Mouse (Mus musculus) lung, adult 2 months (tissue): ENCODE results near the gene Safb. TPM values are rescaled to one million over a fixed set of nuclear protein-coding genes. Genes with fewer than 3 reads are reported as not detected.

ENCODE experiments used
- DNase-seq: peaks from one replicate; pipeline ENCODE4 v3.0.0; 2022
- H3K4me1 ChIP-seq: fragments of 200-500 bp; 2 replicates; pipeline ENCODE4 v1.6.1; 2011; ENCODE audit warnings: low read length; ENCODE audit not compliant: control insufficient read depth, insufficient read depth
- H3K4me3 ChIP-seq: fragments of 200-500 bp; replicated peaks from 2 replicates; pipeline ENCODE3; 2011; ENCODE audit warnings: low read depth, mild to moderate bottlenecking, control low read depth, low read length; ENCODE audit errors: extremely low read depth
- CTCF ChIP-seq: fragments of 200-500 bp; IDR thresholded peaks from 2 replicates; pipeline ENCODE4 v1.5.1; 2011; ENCODE audit warnings: mild to moderate bottlenecking, low read length, control low read depth; ENCODE audit not compliant: insufficient read depth
- POLR2A ChIP-seq: fragments of 200-500 bp; IDR thresholded peaks from 2 replicates; pipeline ENCODE4 v1.6.1; 2011; ENCODE audit warnings: low read depth, mild to moderate bottlenecking, control low read depth, low read length, borderline replicate concordance; ENCODE audit errors: extremely low read depth
- WGBS: fragments of 180-500 bp; shearing (Covaris S2); methylation state at CpG from one replicate; pipeline ENCODE4 v1.1.7; 2018; 5-methylcytosine and 5-hydroxymethylcytosine counted together
- polyA plus RNA-seq: library from polyadenylated mRNA; depleted of rRNA; stranded (reverse); fragments of >200 nt; gene quantifications from 2 replicates; pipeline ENCODE4 v1.2.3, GENCODE M21; 2012

The Safb gene
- polyA plus RNA-seq, 1 experiment: 115 TPM

- TF ChIP-seq POLR2A (no peak), CTCF (no peak)
- H3K4me1 ChIP-seq: no peaks in the 10 kb centered on the region
- 62% methylated on average over 3 of the region's 3 CpGs for WGBS
- no peak overlapping the region for H3K4me3 ChIP-seq
- no peak for DNase-seq
Observed at GRCm38 (mm10) chr17:56559386-56559785, 25.2 kb upstream of the Safb start.

- no peak for DNase-seq
- 13% methylated on average over 1 of the region's 1 CpGs for WGBS
- H3K4me3 ChIP-seq: no peak overlapping the region
- H3K4me1 ChIP-seq: no peaks in the 10 kb centered on the region
- TF ChIP-seq POLR2A: no peak
- TF ChIP-seq CTCF: no peak
Observed at GRCm38 (mm10) chr17:56560131-56560530, 24.5 kb upstream of the Safb start.

DNA sequence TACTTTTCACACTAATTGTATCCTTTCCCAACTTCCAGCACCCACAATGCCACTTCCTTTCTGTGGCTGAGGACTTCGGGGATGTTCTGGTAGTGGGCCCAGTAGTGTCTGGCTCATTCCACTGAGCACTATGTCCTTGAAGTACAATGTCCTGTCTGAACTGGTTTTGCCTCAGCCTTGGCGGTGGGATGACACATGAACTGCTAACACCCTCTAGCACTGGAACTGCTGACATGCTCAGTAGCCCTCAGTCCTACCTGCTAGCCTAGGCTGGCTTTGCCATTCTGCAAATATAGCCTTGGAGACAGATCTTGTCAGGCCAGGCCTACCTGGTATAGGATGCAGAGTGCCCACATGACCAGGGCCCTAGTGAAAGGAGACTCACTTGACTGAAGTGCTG, 22.8 kb upstream of the Safb start:
- WGBS: 74% methylated on average over 2 of the region's 2 CpGs
- no peak for DNase-seq
- no peaks in the 10 kb centered on the region for H3K4me1 ChIP-seq
- no peak overlapping the region for H3K4me3 ChIP-seq
- TF ChIP-seq POLR2A (no peak), CTCF (no peak)

DNA sequence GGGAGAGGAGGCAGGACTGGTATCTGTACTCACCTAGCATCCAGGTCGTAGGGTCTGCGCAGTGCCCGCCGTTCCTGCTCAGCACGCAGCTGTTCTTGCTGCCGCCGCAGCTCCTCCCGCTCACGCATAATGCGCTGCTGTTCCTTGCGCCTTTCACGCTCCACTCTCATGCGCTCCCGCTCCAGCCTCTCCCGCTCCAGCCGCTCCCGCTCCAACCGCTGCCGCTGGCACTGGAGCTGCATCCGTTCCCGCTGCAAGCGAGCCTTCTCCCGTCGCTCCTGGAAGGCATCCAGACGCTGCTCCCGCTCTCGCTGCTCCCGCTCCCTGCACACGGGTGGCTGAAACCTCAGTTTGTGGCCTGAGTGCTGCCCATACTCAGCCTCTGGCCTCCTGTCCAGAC, 18.3 kb upstream of the Safb start:
- Histone ChIP-seq H3K4me3 (no peak overlapping the region), H3K4me1 (no peaks in the 10 kb centered on the region)
- TF ChIP-seq CTCF (no peak), POLR2A (no peak)
- no peak for DNase-seq
- WGBS: 90% methylated on average over 29 of the region's 29 CpGs

DNA sequence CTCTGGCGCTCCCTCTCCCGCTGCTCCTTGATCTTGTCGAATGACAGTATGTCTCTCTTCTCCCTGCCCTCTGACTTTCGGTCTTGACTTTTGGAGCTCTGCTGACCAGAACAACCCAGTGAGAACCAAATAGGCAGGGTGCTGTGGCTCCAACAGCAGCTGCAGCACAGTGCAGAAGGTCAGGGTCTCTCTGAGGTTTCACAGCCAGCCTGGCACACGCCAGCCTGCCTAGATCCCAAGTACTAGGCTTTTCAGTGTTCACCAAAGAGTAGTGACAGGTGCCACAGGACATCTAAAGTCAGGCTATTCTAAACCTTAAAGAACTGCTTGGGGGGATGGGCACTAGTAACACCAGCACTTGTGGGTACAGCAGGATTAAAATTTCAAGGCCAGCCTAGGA, 17.7 kb upstream of the Safb start:
- no peak for DNase-seq
- WGBS: 93% methylated on average over 5 of the region's 5 CpGs
- H3K4me1 ChIP-seq: no peaks in the 10 kb centered on the region
- TF ChIP-seq POLR2A: no peak
- no peak for TF ChIP-seq CTCF
- H3K4me3 ChIP-seq: no peak overlapping the region

DNA sequence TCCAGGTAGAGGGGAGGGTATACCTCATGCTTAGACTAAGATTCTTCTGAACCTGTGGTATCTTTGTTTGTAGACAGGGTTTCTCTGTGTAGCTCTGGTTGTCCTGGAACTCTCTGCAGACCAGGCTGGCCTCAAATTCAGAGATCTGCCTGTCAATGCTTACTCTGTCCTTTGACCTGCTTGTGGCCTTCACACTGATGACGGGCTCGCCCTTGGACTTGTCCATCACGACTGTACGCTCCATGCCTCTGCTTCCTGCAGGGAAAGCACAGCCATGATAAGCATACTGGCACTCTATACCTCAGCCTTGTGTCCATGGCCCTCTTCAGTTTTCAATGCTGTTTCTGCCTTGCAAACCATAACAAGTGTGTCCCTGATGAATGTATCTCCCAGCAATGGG, 17.3 kb upstream of the Safb start:
- TF ChIP-seq POLR2A (no peak), CTCF (no peak)
- DNase-seq: no peak
- 91% methylated on average over 4 of the region's 4 CpGs for WGBS
- Histone ChIP-seq H3K4me3 (no peak overlapping the region), H3K4me1 (no peaks in the 10 kb centered on the region)

DNA sequence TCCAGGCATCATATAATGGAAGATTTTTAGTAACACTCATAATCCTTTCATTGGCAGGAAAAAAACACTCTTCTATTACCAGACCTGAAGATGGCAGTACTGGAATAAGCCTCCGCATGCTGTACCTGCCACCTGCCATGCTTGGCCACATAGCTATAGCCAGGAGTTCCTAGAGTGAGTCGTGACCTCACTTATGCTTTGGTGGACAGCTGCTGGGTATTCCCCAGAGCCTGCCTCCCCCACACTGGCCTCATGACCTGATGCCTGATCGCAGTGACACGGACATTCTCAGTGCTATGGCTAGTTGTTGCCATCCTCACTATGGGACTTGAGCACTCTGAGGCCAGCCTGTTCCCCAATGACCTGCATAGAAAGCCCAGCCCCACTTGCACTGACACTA, 14.3 kb upstream of the Safb start:
- TF ChIP-seq CTCF: no peak
- no peak for TF ChIP-seq POLR2A
- DNase-seq: no peak
- H3K4me1 ChIP-seq: no peaks in the 10 kb centered on the region
- 88% methylated on average over 4 of the region's 4 CpGs for WGBS
- H3K4me3 ChIP-seq: no peak overlapping the region

DNA sequence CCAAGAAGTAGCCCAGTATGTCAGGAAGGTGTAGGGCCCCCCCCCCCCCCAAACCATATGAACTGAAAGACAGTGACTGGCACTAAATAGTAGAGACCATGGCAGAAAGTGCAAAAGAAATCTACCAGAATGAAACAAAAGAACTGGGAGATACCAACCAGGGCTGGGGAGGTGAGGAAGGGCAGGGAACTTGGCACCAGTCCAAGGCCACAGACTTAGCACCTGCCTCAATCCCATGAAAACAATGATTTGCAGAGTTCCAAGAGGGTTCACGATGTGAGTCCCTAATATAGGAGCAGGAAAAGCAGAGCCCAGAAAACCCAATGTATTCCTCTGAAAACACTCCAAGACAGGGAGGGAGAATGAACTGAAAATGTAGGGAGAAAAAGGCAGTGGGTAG, 12.5 kb upstream of the Safb start:
- WGBS: 45% methylated on average over 1 of the region's 1 CpGs
- DNase-seq: no peak
- TF ChIP-seq CTCF (no peak), POLR2A (no peak)
- Histone ChIP-seq H3K4me3 (no peak overlapping the region), H3K4me1 (no peaks in the 10 kb centered on the region)

GRCm38 (mm10) chr17:56572939-56573338, 11.7 kb upstream of the Safb start:
- Histone ChIP-seq H3K4me1 (no peaks in the 10 kb centered on the region), H3K4me3 (no peak overlapping the region)
- no peak for DNase-seq
- WGBS: 89% methylated on average over 3 of the region's 3 CpGs
- no peak for TF ChIP-seq POLR2A
- no peak for TF ChIP-seq CTCF

GRCm38 (mm10) chr17:56583071-56583470, 1.6 kb upstream of the Safb start:
- H3K4me3 ChIP-seq: peak overlapping the region; percentile 18
- WGBS: 62% methylated on average over 1 of the region's 1 CpGs
- no peak for TF ChIP-seq POLR2A

DNA sequence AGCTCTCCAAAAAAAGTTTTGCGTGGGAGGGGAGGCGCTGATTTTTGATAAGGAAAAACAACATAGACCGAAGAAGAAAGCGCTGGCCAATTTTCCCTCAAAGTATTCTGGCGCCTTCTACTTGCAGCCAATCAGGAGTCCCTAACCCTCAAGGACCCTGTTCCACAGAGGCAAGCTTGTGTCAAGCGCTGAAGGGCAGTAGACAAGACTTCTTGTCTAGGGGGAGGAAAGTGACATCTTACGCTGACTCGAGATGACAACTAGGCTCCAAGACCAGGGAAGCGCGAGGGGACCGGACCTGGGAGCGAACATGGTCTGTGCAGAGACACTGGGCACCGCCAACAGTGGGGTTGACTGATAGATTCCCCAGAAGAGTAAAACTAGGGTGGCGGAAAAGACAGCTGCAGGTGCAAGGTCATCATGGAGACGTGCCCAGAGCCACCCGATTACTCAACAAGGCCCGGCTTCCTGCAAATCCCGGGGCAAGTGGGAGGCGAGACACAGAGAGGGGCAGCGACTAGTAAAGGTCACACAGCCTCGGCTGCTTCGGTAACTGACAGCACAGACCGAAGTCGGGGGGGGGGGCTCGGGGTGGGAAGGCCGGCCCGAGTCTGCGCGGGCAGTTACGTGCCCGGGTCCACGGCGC, 891 bp upstream of the Safb start:
- Histone ChIP-seq H3K4me3 (peak overlapping the region; percentile 77), H3K4me1 (peaks cover 27% of the 10 kb centered on the region)
- DNase-seq: peak; percentile 40
- under 1% methylated on average over 33 of the region's 33 CpGs for WGBS
- TF ChIP-seq POLR2A (no peak), CTCF (no peak)

More at GRCm38 (mm10) chr17:56583071-56583470, 1.6 kb upstream of the Safb start:
- no peak for DNase-seq
- H3K4me1 ChIP-seq: peaks cover 25% of the 10 kb centered on the region
